Mouse (Mus musculus) spleen, adult 2 months (tissue): ENCODE measurements around the gene Klhdc4.

ENCODE experiments used
- CTCF ChIP-seq: fragments of 200-500 bp; IDR thresholded peaks from 2 replicates; pipeline ENCODE4 v1.5.1; 2011; ENCODE audit warnings: mild to moderate bottlenecking, inconsistent platforms; ENCODE audit not compliant: insufficient read depth, insufficient read length, insufficient replicate concordance; ENCODE audit errors: extremely low read depth
- POLR2A ChIP-seq: fragments of 200-500 bp; IDR thresholded peaks from 2 replicates; pipeline ENCODE4 v1.6.1; 2011; ENCODE audit warnings: low read depth, low read length, inconsistent platforms

DNA sequence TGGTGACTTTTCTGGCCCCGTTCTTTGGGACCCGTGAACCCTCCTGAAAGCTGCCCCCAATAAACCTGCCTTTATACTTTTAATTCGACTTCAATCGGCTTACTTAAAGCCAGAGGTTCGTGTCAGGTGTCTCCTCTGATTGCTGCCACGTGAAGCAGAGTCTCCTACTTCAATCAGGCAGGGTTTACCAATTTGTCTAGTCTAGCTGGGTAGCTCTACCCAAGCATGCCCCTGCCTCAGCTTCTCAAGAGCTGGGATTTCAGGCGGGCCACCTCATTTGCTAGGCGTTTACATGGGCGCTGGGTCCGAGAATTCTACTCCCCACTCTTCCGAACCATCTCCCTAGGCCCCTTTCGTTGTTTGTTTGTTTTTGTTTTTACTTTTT, 21.1 kb upstream of the Klhdc4 start:
- TF ChIP-seq CTCF (no peak), POLR2A (no peak)
